Mouse (Mus musculus): ENCODE results near the gene Rps17. TPM values are rescaled to one million over a fixed set of nuclear protein-coding genes. Genes with fewer than 3 reads are reported as not detected.

Gene Rps17
- 684 and 710 TPM in 2 replicates for polyA plus RNA-seq (2015; fragmentation: Nextera tagmentation; extraction: Ambion mirVana)

DNA sequence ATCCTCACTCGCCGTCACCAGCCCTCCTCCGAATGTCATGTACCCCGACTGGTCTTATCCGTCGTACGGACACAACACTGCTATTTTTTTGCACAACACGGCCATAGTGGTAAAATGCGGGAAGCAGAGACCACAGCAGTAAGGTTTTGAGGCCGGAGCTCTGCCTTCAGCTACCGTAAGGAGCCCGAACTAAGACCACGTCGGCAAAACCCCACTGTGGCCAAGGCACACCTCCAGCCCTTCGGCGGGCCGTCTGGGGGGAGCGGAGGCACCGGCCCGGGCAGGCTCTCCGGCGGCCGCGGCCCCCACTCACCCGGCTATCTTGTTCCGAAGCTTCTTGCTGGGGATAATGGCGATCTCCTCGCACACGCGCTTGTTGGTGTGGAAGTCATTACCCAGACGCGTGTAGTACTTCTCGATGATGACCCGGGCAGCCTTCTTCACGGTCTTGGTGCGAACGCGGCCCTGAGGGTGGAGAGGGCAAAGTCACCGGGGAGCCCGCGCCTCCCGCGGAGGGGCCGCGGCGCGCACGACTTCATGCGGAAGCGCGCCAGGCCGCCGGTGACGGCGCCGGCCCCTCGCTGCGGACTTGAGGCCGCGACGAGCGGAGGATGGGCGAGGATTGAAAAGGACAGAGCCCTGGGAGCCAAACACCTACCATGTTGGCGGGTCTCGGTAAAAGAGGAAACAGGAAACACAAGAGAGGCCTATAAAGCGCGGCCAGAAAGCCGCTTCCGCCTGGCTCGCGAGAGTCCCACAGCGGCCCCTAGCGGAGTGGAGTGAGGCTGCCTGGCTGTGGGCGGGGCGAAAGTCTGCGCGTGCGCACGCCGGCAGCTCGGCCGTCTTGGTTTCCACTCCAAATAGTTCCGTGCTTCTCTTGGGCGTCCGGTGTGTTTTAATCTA lies at the start of gene Rps17:
Gene Rps17 (minus strand): TSS at position 711 of the 903 bp plus-strand sequence.
- peak within 1 kb of the TSS; percentile 78 for H3K9ac ChIP-seq (replicated peaks)
- H3K4me3 ChIP-seq (ENCODE audit: low read depth, low read length) = peak within 1 kb of the TSS; percentile 78
- H3K4me2 ChIP-seq (ENCODE audit: low read depth, low read length) = peak within 1 kb of the TSS; percentile 90
- TF ChIP-seq EP300 (IDR thresholded peaks at IDR 0.05; ENCODE audit: low read depth) (no peak), CTCF (IDR thresholded peaks at IDR 0.05; ENCODE audit: low read depth) (peak; percentile 99)
- no peaks in the 10 kb centered on the region for H3K9me3 ChIP-seq (ENCODE audit: low read length)
- H3K4me1 ChIP-seq (ENCODE audit: insufficient read depth) = peaks cover 28% of the 10 kb centered on the region
- WGBS (ENCODE audit: insufficient replicate concordance) = under 1% methylated on average over 85 of the region's 85 CpGs
- ATAC-seq = peak; percentile 90
- peak; percentile 99 for DNase-seq
- H3K36me3 ChIP-seq (replicated peaks; ENCODE audit: insufficient read depth, low read length) = peaks cover 32% of the 10 kb centered on the region
- H3K27ac ChIP-seq (ENCODE audit: low read depth) = peak within 1 kb of the TSS; percentile 87
- no peaks in the 10 kb centered on the region for H3K27me3 ChIP-seq (ENCODE audit: insufficient read depth, low read length)

DNA sequence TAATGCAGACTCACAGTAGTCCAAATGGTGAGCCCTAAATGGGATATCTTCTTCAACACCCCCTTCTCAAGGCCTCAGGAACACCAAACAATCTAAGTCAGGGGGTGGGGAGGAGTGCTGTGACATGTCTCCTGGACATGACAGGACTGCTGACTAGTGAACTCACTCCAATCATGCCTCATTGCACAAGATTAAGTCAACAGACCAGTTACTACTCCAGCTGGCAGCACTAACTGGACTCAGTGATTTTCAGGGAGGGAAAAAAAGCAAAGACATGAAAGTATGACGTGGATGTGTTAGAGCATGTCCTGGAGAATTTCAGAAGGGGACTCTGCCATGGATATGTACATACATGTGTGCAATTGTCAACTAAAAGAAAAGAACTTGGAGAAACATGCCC lies 34.3 kb upstream of the Rps17 start:
- TF ChIP-seq CTCF (IDR thresholded peaks at IDR 0.05; ENCODE audit: low read depth) = no peak
- TF ChIP-seq EP300 (IDR thresholded peaks at IDR 0.05; ENCODE audit: low read depth) = no peak
- Histone ChIP-seq H3K4me1 (ENCODE audit: insufficient read depth) (no peaks in the 10 kb centered on the region), H3K9ac (replicated peaks) (no peak overlapping the region), H3K27ac (ENCODE audit: low read depth) (no peak overlapping the region), H3K4me3 (ENCODE audit: low read depth, low read length) (no peak overlapping the region), H3K27me3 (ENCODE audit: insufficient read depth, low read length) (no peaks in the 10 kb centered on the region), H3K9me3 (ENCODE audit: low read length) (no peaks in the 10 kb centered on the region), H3K36me3 (replicated peaks; ENCODE audit: insufficient read depth, low read length) (no peaks in the 10 kb centered on the region), H3K4me2 (ENCODE audit: low read depth, low read length) (no peak overlapping the region)
- 56% methylated on average over 1 of the region's 1 CpGs for WGBS (ENCODE audit: insufficient replicate concordance)
- DNase-seq (no peak), ATAC-seq (peak; percentile 65; the same call in 1 of the 2 replicates)

DNA sequence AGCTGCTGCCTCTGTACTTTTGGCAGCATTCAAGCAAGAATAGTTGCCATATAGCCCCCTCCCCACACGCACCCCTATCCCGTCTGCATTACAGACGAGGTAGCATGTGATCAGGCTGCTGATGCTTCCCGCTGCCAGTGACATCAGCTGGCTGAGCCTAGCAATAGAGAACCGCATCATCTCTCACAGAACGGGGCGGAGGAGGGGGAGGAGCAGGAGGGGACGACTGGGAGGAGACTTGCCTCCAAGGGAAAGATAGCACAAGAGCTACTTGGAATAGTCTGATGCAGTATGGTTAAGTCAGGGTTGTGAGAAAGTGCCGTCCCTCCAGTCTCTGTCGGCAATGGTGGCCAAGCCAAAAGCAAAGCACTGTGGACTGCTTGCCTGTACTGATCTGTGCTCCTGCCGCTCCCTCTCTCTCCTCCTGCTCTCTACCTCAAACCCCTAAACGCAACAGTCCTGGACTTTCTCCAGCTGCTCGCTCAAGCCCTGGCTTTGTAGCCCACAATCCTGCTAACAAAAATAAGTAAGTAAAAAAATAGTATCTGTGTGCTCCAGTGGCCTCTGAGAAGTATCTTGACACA lies 27.4 kb upstream of the Rps17 start:
- no peak overlapping the region for H3K9ac ChIP-seq (replicated peaks)
- ATAC-seq = no peak
- H3K4me2 ChIP-seq (ENCODE audit: low read depth, low read length) = no peak overlapping the region

DNA sequence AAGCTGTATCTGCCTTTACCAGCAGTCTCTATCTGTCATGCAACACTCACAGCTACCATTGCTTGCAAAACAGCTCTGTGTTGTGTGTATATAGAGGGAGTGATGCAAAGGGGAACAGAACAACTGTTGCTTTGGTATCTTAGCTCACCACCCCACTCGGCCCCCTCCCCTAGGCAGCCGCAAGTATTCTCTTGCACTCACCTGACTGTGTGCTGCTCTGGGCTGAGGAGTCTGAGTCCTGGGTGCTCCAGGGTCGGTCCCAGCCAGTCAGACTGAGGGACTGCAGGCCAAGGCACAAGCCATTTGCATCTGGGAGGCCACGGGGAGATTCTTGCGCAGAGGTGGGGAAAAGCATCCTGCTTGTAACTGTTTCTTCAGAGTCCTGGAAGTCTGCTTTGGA lies 26.8 kb upstream of the Rps17 start:
- Histone ChIP-seq H3K4me2 (ENCODE audit: low read depth, low read length) (no peak overlapping the region), H3K9me3 (ENCODE audit: low read length) (no peaks in the 10 kb centered on the region), H3K27ac (ENCODE audit: low read depth) (no peak overlapping the region), H3K9ac (replicated peaks) (no peak overlapping the region), H3K36me3 (replicated peaks; ENCODE audit: insufficient read depth, low read length) (no peaks in the 10 kb centered on the region), H3K4me1 (ENCODE audit: insufficient read depth) (no peaks in the 10 kb centered on the region), H3K4me3 (ENCODE audit: low read depth, low read length) (no peak overlapping the region), H3K27me3 (ENCODE audit: insufficient read depth, low read length) (0 out of 2 replicates have a peak, but pooled peaks cover 2% of the 10 kb centered on the region)
- ATAC-seq (no peak), DNase-seq (no peak)
- TF ChIP-seq EP300 (IDR thresholded peaks at IDR 0.05; ENCODE audit: low read depth) (no peak), CTCF (IDR thresholded peaks at IDR 0.05; ENCODE audit: low read depth) (no peak)
- WGBS (ENCODE audit: insufficient replicate concordance) = 26% methylated on average over 5 of the region's 5 CpGs

More for the DNA sequence above, 27.4 kb upstream of the Rps17 start:
- 15% methylated on average over 13 of the region's 13 CpGs for WGBS (ENCODE audit: insufficient replicate concordance)
- Histone ChIP-seq H3K4me1 (ENCODE audit: insufficient read depth) (no peaks in the 10 kb centered on the region), H3K4me3 (ENCODE audit: low read depth, low read length) (no peak overlapping the region), H3K27me3 (ENCODE audit: insufficient read depth, low read length) (0 out of 2 replicates have a peak, but pooled peaks cover 2% of the 10 kb centered on the region), H3K27ac (ENCODE audit: low read depth) (no peak overlapping the region), H3K9me3 (ENCODE audit: low read length) (no peaks in the 10 kb centered on the region), H3K36me3 (replicated peaks; ENCODE audit: insufficient read depth, low read length) (no peaks in the 10 kb centered on the region)
- no peak for TF ChIP-seq EP300 (IDR thresholded peaks at IDR 0.05; ENCODE audit: low read depth)
- no peak for TF ChIP-seq CTCF (IDR thresholded peaks at IDR 0.05; ENCODE audit: low read depth)
- DNase-seq = no peak

DNA sequence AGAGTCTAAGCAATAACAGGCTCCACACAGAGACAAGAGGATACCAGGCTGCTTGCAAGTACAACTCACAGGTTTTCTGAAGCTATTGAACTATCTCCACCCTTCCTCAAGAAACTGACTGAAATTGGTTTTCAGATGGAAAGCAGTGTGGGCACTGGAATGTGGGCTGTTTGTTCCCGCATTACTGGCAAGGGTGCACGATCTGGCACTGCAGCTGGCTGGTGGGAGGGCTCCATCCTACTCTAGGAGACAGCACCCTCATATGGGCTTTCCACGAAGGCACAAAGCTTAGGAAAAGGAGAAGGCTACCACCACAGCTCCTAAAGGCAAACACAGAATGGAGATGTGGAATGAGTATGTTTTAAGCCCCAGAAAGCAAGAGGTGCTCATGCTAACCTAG lies 24.7 kb upstream of the Rps17 start:
- Histone ChIP-seq H3K9me3 (ENCODE audit: low read length) (no peaks in the 10 kb centered on the region), H3K9ac (replicated peaks) (no peak overlapping the region), H3K27ac (ENCODE audit: low read depth) (no peak overlapping the region), H3K27me3 (ENCODE audit: insufficient read depth, low read length) (0 out of 2 replicates have a peak, but pooled peaks cover 2% of the 10 kb centered on the region), H3K36me3 (replicated peaks; ENCODE audit: insufficient read depth, low read length) (no peaks in the 10 kb centered on the region), H3K4me2 (ENCODE audit: low read depth, low read length) (no peak overlapping the region), H3K4me1 (ENCODE audit: insufficient read depth) (no peaks in the 10 kb centered on the region), H3K4me3 (ENCODE audit: low read depth, low read length) (no peak overlapping the region)
- 63% methylated on average over 3 of the region's 3 CpGs for WGBS (ENCODE audit: insufficient replicate concordance)
- no peak for TF ChIP-seq CTCF (IDR thresholded peaks at IDR 0.05; ENCODE audit: low read depth)
- TF ChIP-seq EP300 (IDR thresholded peaks at IDR 0.05; ENCODE audit: low read depth) = no peak
- no peak for DNase-seq
- no peak for ATAC-seq

DNA sequence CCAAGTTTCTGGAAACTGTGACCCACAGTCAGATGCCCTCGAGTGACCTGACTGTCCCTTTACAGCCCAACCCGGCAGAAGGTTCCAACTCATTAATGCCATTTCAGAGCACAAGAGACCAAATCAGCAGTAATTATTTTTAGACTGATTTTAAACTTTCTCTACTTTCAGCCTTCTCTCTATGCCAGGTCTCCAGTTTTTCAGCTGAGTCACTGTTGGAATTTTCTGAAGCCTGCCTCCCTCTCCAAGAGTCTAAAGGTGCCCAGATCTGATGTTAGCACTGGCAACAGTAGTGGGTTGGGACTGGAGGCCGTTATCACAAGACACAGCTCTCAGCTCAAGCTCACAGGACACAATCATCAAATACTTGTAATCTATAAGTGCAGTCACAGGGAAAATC lies 22.9 kb upstream of the Rps17 start:
- 71% methylated on average over 3 of the region's 3 CpGs for WGBS (ENCODE audit: insufficient replicate concordance)
- Histone ChIP-seq H3K27ac (ENCODE audit: low read depth) (no peak overlapping the region), H3K9me3 (ENCODE audit: low read length) (no peaks in the 10 kb centered on the region), H3K9ac (replicated peaks) (no peak overlapping the region), H3K4me1 (ENCODE audit: insufficient read depth) (no peaks in the 10 kb centered on the region), H3K27me3 (ENCODE audit: insufficient read depth, low read length) (0 out of 2 replicates have a peak, but pooled peaks cover 2% of the 10 kb centered on the region), H3K36me3 (replicated peaks; ENCODE audit: insufficient read depth, low read length) (no peaks in the 10 kb centered on the region), H3K4me2 (ENCODE audit: low read depth, low read length) (no peak overlapping the region), H3K4me3 (ENCODE audit: low read depth, low read length) (no peak overlapping the region)
- DNase-seq = no peak
- no peak for ATAC-seq
- TF ChIP-seq CTCF (IDR thresholded peaks at IDR 0.05; ENCODE audit: low read depth) = no peak
